Mouse (Mus musculus) lung, postnatal 0 days (tissue): ENCODE results near the gene Aph1c. TPM values are rescaled to one million over a fixed set of nuclear protein-coding genes. Genes with fewer than 3 reads are reported as not detected.

Experiments
- ATAC-seq: fragments of 200-750 bp; cut with Nextera tagmentation; 2 replicates; pipeline ENCODE4 v1.8.0; 2017; ENCODE audit warnings: moderate library complexity
- DNase-seq: peaks from one replicate; pipeline ENCODE4 v3.0.0-alpha.2; 2016; ENCODE audit warnings: low spot score
- H3K27ac ChIP-seq: fragments of 300-500 bp; sonication (generic); 2 replicates; pipeline ENCODE4 v1.5.1; 2014; ENCODE audit warnings: antibody characterized with exemption, mild to moderate bottlenecking, low read length, mixed read lengths
- H3K27me3 ChIP-seq: fragments of 300-500 bp; sonication (generic); replicated peaks from 2 replicates; pipeline ENCODE4 v1.6.1; 2014; ENCODE audit warnings: low read length, mixed read lengths; ENCODE audit not compliant: insufficient read depth
- H3K36me3 ChIP-seq: fragments of 300-500 bp; sonication (generic); 2 replicates; pipeline ENCODE4 v1.6.1; 2014; ENCODE audit warnings: low read length, mixed read lengths; ENCODE audit not compliant: insufficient read depth
- H3K4me1 ChIP-seq: fragments of 300-500 bp; sonication (generic); 2 replicates; pipeline ENCODE4 v1.6.1; 2014; ENCODE audit warnings: antibody characterized with exemption, low read depth, low read length, mixed read lengths; ENCODE audit not compliant: insufficient read depth
- H3K4me2 ChIP-seq: fragments of 300-500 bp; sonication (generic); replicated peaks from 2 replicates; pipeline ENCODE4 v1.6.1; 2014; ENCODE audit warnings: low read depth, mild to moderate bottlenecking, low read length, moderate library complexity, mixed read lengths
- H3K4me3 ChIP-seq: fragments of 300-500 bp; sonication (generic); 2 replicates; pipeline ENCODE4 v1.5.1; 2014; ENCODE audit warnings: low read depth, low read length
- H3K9ac ChIP-seq: fragments of 300-500 bp; sonication (generic); replicated peaks from 2 replicates; pipeline ENCODE4 v1.6.1; 2014; ENCODE audit warnings: low read depth, mild to moderate bottlenecking
- H3K9me3 ChIP-seq: fragments of 300-500 bp; sonication (generic); 2 replicates; pipeline ENCODE4 v1.6.1; 2016; ENCODE audit warnings: low read length, mixed read lengths
- CTCF ChIP-seq: IDR thresholded peaks from 2 replicates; pipeline ENCODE4 v1.5.1; 2016; ENCODE audit warnings: antibody characterized with exemption, mild to moderate bottlenecking
- EP300 ChIP-seq: IDR thresholded peaks from 2 replicates; pipeline ENCODE4 v1.6.1; 2016; ENCODE audit warnings: antibody characterized with exemption, mild to moderate bottlenecking, control low read depth
- WGBS: fragments of 180-500 bp; shearing (Covaris S2); extraction: QIAGEN DNeasy Blood & Tissue Kit; methylation state at CpG from one replicate; pipeline ENCODE4 v1.1.7; 2014; 5-methylcytosine and 5-hydroxymethylcytosine counted together
- polyA plus RNA-seq: library from polyadenylated mRNA; unstranded; fragments of >200 nt; fragmentation: Nextera tagmentation; extraction: Ambion mirVana; gene quantifications from 2 replicates; pipeline ENCODE4 v1.2.1, GENCODE M21; 2015

The Aph1c gene
- polyA plus RNA-seq = 10.5 and 11.7 TPM in 2 replicates

DNA sequence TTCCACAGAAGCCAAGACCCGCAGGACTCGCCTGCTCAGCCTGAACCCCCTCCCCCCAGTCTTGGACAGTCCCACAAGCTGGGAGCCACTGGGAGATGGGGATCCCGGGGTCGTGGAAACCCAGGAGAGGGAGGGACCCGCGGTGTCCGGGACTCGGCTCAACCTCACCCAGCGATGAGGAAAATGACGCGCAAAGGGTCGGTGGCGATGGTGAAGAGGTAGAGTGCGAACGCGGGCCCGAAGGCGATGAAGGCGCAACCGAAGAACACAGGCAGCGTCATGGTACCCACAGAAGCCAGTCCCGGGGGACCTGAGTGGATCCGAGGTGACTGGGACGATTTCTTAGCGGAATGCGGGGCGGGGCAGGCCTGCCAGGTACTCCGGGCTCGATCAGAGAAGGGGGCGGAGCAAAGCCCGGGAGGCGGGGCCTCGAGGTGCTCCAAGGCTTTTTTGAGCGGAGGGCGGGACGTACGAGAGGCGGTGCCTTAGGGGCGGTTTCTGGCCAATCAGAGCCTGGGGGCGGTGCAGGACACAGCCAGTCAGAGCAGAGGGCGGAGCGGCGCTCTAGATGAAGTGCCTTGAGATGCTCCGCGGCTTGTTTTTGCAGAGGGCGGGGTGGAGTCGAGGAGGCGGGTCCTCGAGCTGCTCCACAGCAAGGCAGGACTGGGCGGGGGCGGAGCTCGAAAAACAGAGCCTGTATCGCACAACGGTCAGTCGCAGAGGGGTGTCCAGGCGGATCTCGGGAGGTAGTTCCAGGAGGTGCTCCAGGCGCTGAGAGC, at the start of gene Aph1c:
Gene Aph1c, minus strand, starts transcription at position 409 of the 779 bp plus-strand sequence.
- H3K4me1 ChIP-seq = peaks cover 9% of the 10 kb centered on the region; the same call in 1 of the 2 replicates
- TF ChIP-seq CTCF = no peak
- peak; percentile 66; the same call in 1 of the 2 replicates for TF ChIP-seq EP300
- H3K9ac ChIP-seq = peak within 1 kb of the TSS; percentile 53
- under 1% methylated on average over 55 of the region's 58 CpGs for WGBS
- peak; percentile 100 for DNase-seq
- peak within 1 kb of the TSS; percentile 93 for H3K4me2 ChIP-seq
- H3K36me3 ChIP-seq = no peaks in the 10 kb centered on the region
- H3K9me3 ChIP-seq = no peaks in the 10 kb centered on the region
- no peaks in the 10 kb centered on the region for H3K27me3 ChIP-seq
- peak within 1 kb of the TSS; percentile 71 for H3K4me3 ChIP-seq
- ATAC-seq = peak; percentile 99
- peak within 1 kb of the TSS; percentile 54 for H3K27ac ChIP-seq

- Histone ChIP-seq H3K4me3 (no peak overlapping the region), H3K27me3 (no peaks in the 10 kb centered on the region), H3K9ac (no peak overlapping the region), H3K27ac (no peak overlapping the region), H3K36me3 (no peaks in the 10 kb centered on the region), H3K4me2 (no peak overlapping the region), H3K9me3 (no peaks in the 10 kb centered on the region), H3K4me1 (0 out of 2 replicates have a peak, but pooled peaks cover 3% of the 10 kb centered on the region)
- ATAC-seq (no peak), DNase-seq (no peak)
- 71% methylated on average over 5 of the region's 5 CpGs for WGBS
- TF ChIP-seq CTCF (no peak), EP300 (no peak)
These were observed 49.0 kb upstream of the Aph1c start for GRCm38 (mm10) chr9:66883500-66883899.

- H3K36me3 ChIP-seq = no peaks in the 10 kb centered on the region
- 32% methylated on average over 8 of the region's 8 CpGs for WGBS
- no peak overlapping the region for H3K9ac ChIP-seq
- no peak overlapping the region for H3K4me3 ChIP-seq
- TF ChIP-seq CTCF (no peak), EP300 (no peak)
- H3K4me1 ChIP-seq = 0 out of 2 replicates have a peak, but pooled peaks cover 3% of the 10 kb centered on the region
- H3K27me3 ChIP-seq = no peaks in the 10 kb centered on the region
- H3K4me2 ChIP-seq = no peak overlapping the region
- DNase-seq = peak; percentile 67
- no peaks in the 10 kb centered on the region for H3K9me3 ChIP-seq
- ATAC-seq = peak; percentile 30; the same call in 1 of the 2 replicates
- no peak overlapping the region for H3K27ac ChIP-seq
These were observed 47.9 kb upstream of the Aph1c start for GRCm38 (mm10) chr9:66882406-66882821.

DNA sequence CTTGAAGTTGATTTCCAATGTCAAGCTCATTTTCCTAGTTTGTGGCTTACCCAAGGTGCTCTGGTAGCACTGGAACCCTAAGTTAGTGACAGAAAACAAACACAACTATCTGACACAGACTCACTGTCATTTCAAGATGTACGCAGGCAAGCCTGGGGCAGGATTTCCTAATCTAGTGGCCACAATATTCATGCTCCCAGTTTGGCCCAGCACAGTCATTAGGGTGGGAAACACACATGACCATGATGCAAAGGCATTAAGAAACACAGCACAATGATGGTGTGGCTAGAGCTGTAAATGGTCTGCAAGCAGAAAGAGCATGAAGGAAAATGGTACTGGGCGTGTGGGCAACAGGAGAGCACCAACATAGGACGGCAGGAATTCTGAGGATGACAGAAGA, 47.3 kb upstream of the Aph1c start:
- Histone ChIP-seq H3K4me3 (no peak overlapping the region), H3K27me3 (no peaks in the 10 kb centered on the region), H3K9ac (no peak overlapping the region), H3K36me3 (no peaks in the 10 kb centered on the region), H3K9me3 (no peaks in the 10 kb centered on the region), H3K4me2 (no peak overlapping the region), H3K27ac (no peak overlapping the region), H3K4me1 (0 out of 2 replicates have a peak, but pooled peaks cover 3% of the 10 kb centered on the region)
- no peak for ATAC-seq
- TF ChIP-seq EP300 (no peak), CTCF (no peak)
- peak; percentile 9 for DNase-seq
- 71% methylated on average over 3 of the region's 3 CpGs for WGBS

DNA sequence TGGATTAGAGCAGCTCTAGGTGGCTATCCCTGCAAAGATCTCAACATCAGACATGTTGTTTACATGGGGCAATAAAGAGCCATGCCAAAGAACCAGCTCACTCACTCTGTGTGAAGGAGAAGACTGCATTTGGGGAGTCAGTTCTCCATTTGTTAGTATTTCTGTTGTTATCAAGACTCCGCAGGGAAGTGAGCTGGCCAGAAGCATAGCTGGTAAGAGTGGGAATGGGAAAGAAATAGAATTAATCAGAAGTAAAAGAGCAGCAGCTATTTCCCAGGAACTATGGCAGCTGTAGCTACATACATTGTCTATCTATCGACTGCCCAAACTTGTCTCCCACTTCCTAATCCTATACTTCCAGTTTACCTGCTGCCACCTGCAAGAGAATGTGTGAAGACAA, 46.2 kb upstream of the Aph1c start:
- H3K4me2 ChIP-seq = no peak overlapping the region
- no peak overlapping the region for H3K4me3 ChIP-seq
- H3K4me1 ChIP-seq = 0 out of 2 replicates have a peak, but pooled peaks cover 3% of the 10 kb centered on the region
- H3K9me3 ChIP-seq = no peaks in the 10 kb centered on the region
- no peaks in the 10 kb centered on the region for H3K27me3 ChIP-seq
- H3K9ac ChIP-seq = no peak overlapping the region
- WGBS = 91% methylated on average over 2 of the region's 2 CpGs
- no peak for TF ChIP-seq CTCF
- TF ChIP-seq EP300 = no peak
- H3K36me3 ChIP-seq = no peaks in the 10 kb centered on the region
- no peak overlapping the region for H3K27ac ChIP-seq
- no peak for DNase-seq
- ATAC-seq = no peak

DNA sequence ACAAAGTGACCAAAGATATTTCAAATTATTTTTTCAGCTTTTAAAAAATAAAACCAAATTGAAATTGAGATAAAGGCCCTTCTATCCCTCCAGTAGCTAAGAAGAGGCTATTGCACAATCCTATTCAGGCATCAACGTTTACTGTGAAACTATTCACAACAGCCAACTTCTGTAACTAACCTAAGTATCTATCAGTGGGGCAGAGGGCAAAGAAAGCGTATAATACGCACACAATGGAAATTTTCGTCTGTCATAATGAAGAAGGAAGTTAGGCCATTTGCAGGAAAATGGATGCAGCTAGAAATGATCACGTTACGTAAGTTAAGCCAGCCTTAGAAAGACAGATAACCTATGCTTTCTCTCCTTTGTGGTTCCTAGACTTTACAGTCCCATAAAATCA, 45.0 kb upstream of the Aph1c start:
- Histone ChIP-seq H3K27ac (no peak overlapping the region), H3K9ac (no peak overlapping the region), H3K36me3 (no peaks in the 10 kb centered on the region), H3K4me3 (no peak overlapping the region), H3K27me3 (no peaks in the 10 kb centered on the region), H3K9me3 (no peaks in the 10 kb centered on the region), H3K4me1 (0 out of 2 replicates have a peak, but pooled peaks cover 3% of the 10 kb centered on the region), H3K4me2 (no peak overlapping the region)
- WGBS = 65% methylated on average over 6 of the region's 6 CpGs
- no peak for ATAC-seq
- peak; percentile 57 for DNase-seq
- TF ChIP-seq EP300 (no peak), CTCF (no peak)
